8 mouse cellular contexts compared by ENCODE assay signal in genomic region chr13:108214081-108214484, GRCm38 (mm10). TPM values are rescaled to one million over a fixed set of nuclear protein-coding genes. Genes with fewer than 3 reads are reported as not detected.
DNase-seq lines count a peak whose midpoint lies in the region; ATAC-seq and TF ChIP-seq lines count a peak whose summit lies in the region.

Gene Elovl7 (plus strand): TSS chr13:108214404.

- H3K36me3 ChIP-seq in embryonic facial prominence, embryonic 13.5 days = no peaks in the 10 kb centered on the region
- H3K36me3 ChIP-seq in heart, embryonic 12.5 days = no peaks in the 10 kb centered on the region
- no peaks in the 10 kb centered on the region for H3K36me3 ChIP-seq in kidney, embryonic 16.5 days (ENCODE audit: insufficient read depth, low read length)
- no peaks in the 10 kb centered on the region for H3K36me3 ChIP-seq in liver, adult 2 months (ENCODE audit: control insufficient read depth, insufficient read depth, low read length)
- H3K36me3 ChIP-seq in stomach, embryonic 14.5 days (ENCODE audit: control insufficient read depth, insufficient read depth, low read length) = no peaks in the 10 kb centered on the region

- no peaks in the 10 kb centered on the region for H3K79me2 ChIP-seq in liver, adult 2 months (ENCODE audit: control insufficient read depth, insufficient read depth, low read length)

- H3K9ac ChIP-seq in embryonic facial prominence, embryonic 13.5 days = peak within 1 kb of the TSS; percentile 74
- H3K9ac ChIP-seq in heart, embryonic 12.5 days = peak within 1 kb of the TSS; percentile 67
- peak within 1 kb of the TSS; percentile 81 for H3K9ac ChIP-seq in kidney, embryonic 16.5 days (replicated peaks; ENCODE audit: low read length)
- peak within 1 kb of the TSS; percentile 69 for H3K9ac ChIP-seq in liver, adult 2 months (ENCODE audit: low read depth, low read length)
- peak within 1 kb of the TSS; percentile 69 for H3K9ac ChIP-seq in stomach, embryonic 14.5 days (replicated peaks; ENCODE audit: low read depth, low read length)

- ATAC-seq in embryonic facial prominence, embryonic 13.5 days (ENCODE audit: insufficient number of reproducible peaks, insufficient read depth, low FRiP score, low TSS enrichment, low read depth) = peak; percentile 88
- ATAC-seq in heart, embryonic 12.5 days (ENCODE audit: insufficient number of reproducible peaks, low FRiP score) = peak; percentile 87
- peak; percentile 97 for ATAC-seq in kidney, embryonic 16.5 days (ENCODE audit: low FRiP score, low TSS enrichment)
- peak; percentile 63 for ATAC-seq in monocyte, adult 5-6 weeks (replicated peaks; ENCODE audit: insufficient number of reproducible peaks, low FRiP score, low TSS enrichment, poor library complexity, severe bottlenecking)
- peak; percentile 95 for ATAC-seq in stomach, embryonic 14.5 days (ENCODE audit: insufficient number of reproducible peaks, insufficient read depth, low FRiP score, low read depth)

- no peaks in the 10 kb centered on the region for H3K9me3 ChIP-seq in embryonic facial prominence, embryonic 13.5 days
- no peaks in the 10 kb centered on the region for H3K9me3 ChIP-seq in heart, embryonic 12.5 days (replicated peaks)
- no peaks in the 10 kb centered on the region for H3K9me3 ChIP-seq in kidney, embryonic 16.5 days (ENCODE audit: low read length)
- no peaks in the 10 kb centered on the region for H3K9me3 ChIP-seq in stomach, embryonic 14.5 days (ENCODE audit: control insufficient read depth, low read depth, low read length)

- H3K4me2 ChIP-seq in embryonic facial prominence, embryonic 13.5 days = peak within 1 kb of the TSS; percentile 100
- peak within 1 kb of the TSS; percentile 94 for H3K4me2 ChIP-seq in heart, embryonic 12.5 days
- H3K4me2 ChIP-seq in kidney, embryonic 16.5 days (replicated peaks; ENCODE audit: low read depth, low read length) = peak within 1 kb of the TSS; percentile 98
- peak within 1 kb of the TSS; percentile 98 for H3K4me2 ChIP-seq in stomach, embryonic 14.5 days (replicated peaks; ENCODE audit: low read depth, low read length)

- no peak for TF ChIP-seq POLR2A in liver, adult 2 months (IDR thresholded peaks at IDR 0.05; ENCODE audit: extremely low read depth, insufficient read depth, low read length)

- H3K27me3 ChIP-seq in embryonic facial prominence, embryonic 13.5 days = peaks cover 49% of the 10 kb centered on the region
- peaks cover 76% of the 10 kb centered on the region for H3K27me3 ChIP-seq in heart, embryonic 12.5 days (replicated peaks)
- peaks cover 24% of the 10 kb centered on the region for H3K27me3 ChIP-seq in kidney, embryonic 16.5 days (ENCODE audit: insufficient read depth, low read length)
- peaks cover 6% of the 10 kb centered on the region for H3K27me3 ChIP-seq in liver, adult 2 months (ENCODE audit: control insufficient read depth, insufficient read depth, low read length)
- peaks cover 2% of the 10 kb centered on the region; the same call in 1 of the 2 replicates for H3K27me3 ChIP-seq in stomach, embryonic 14.5 days (ENCODE audit: control insufficient read depth, insufficient read depth, low read length)

- H3K27ac ChIP-seq in embryonic facial prominence, embryonic 13.5 days = no peak within 1 kb of the TSS
- no peak within 1 kb of the TSS for H3K27ac ChIP-seq in heart, embryonic 12.5 days (ENCODE audit: poor library complexity, severe bottlenecking)
- peak within 1 kb of the TSS; percentile 47; the same call in 1 of the 2 replicates for H3K27ac ChIP-seq in kidney, embryonic 16.5 days (ENCODE audit: low read length)
- H3K27ac ChIP-seq in liver, adult 2 months (replicated peaks; ENCODE audit: insufficient read depth, low read depth, low read length) = no peak within 1 kb of the TSS
- H3K27ac ChIP-seq in stomach, embryonic 14.5 days (ENCODE audit: low read length) = peak within 1 kb of the TSS; percentile 44; the same call in 1 of the 2 replicates

- peak within 1 kb of the TSS; percentile 69 for H3K4me3 ChIP-seq in embryonic facial prominence, embryonic 13.5 days
- peak within 1 kb of the TSS; percentile 60 for H3K4me3 ChIP-seq in heart, embryonic 12.5 days
- H3K4me3 ChIP-seq in kidney, embryonic 16.5 days (ENCODE audit: low read length) = peak within 1 kb of the TSS; percentile 80
- peak within 1 kb of the TSS; percentile 73 for H3K4me3 ChIP-seq in liver, adult 2 months (ENCODE audit: insufficient read depth, low read depth, low read length)
- peak within 1 kb of the TSS; percentile 65 for H3K4me3 ChIP-seq in stomach, embryonic 14.5 days (ENCODE audit: low read depth, low read length)

- peak; percentile 62 for DNase-seq in A20 (ENCODE audit: low read depth, low spot score)
- DNase-seq in adrenal gland, postnatal 4 days (ENCODE audit: low spot score in 2 of 2) = peak; percentile 26
- DNase-seq in liver, adult 2 months (ENCODE audit: extremely low read depth, low read depth, low spot score) = peak; percentile 15

- TF ChIP-seq CTCF in liver, adult 2 months (IDR thresholded peaks at IDR 0.05; ENCODE audit: low read depth, low read length) = peak; percentile 48

- peaks cover 12% of the 10 kb centered on the region for H3K4me1 ChIP-seq in embryonic facial prominence, embryonic 13.5 days
- H3K4me1 ChIP-seq in heart, embryonic 12.5 days (replicated peaks) = peaks cover 8% of the 10 kb centered on the region; the same call in 1 of the 2 replicates
- peaks cover 13% of the 10 kb centered on the region for H3K4me1 ChIP-seq in kidney, embryonic 16.5 days (ENCODE audit: insufficient read depth, low read length)
- H3K4me1 ChIP-seq in liver, adult 2 months (ENCODE audit: control insufficient read depth, insufficient read depth, low read length) = peaks cover 4% of the 10 kb centered on the region; the same call in 1 of the 2 replicates
- H3K4me1 ChIP-seq in stomach, embryonic 14.5 days (ENCODE audit: control insufficient read depth, insufficient read depth, low read length) = 0 out of 2 replicates have a peak, but pooled peaks cover 2% of the 10 kb centered on the region

- WGBS in embryonic facial prominence, embryonic 13.5 days = 1% methylated on average over 40 of the region's 40 CpGs
- under 1% methylated on average over 38 of the region's 40 CpGs for WGBS in heart, embryonic 12.5 days
- WGBS in kidney, embryonic 16.5 days = under 1% methylated on average over 32 of the region's 40 CpGs
- under 1% methylated on average over 40 of the region's 40 CpGs for WGBS in liver, adult 2 months
- 1% methylated on average over 23 of the region's 40 CpGs for WGBS in stomach, embryonic 14.5 days

RNA-seq across cellular contexts. Expression of gene Elovl7, which starts in this region (rescaled TPM):
- total RNA-seq in adrenal gland, postnatal 4 days (2021) = 1 to 10 TPM; 1.0 to 3.8 TPM
- polyA plus RNA-seq in embryonic facial prominence, embryonic 13.5 days (2015; fragmentation: Nextera tagmentation; extraction: Ambion mirVana) = 3.3 and 5.0 TPM in 2 replicates
- polyA plus RNA-seq in heart, embryonic 12.5 days (2016; fragmentation: Nextera tagmentation; extraction: Ambion mirVana) = 1.3 and 1.5 TPM in 2 replicates
- 20.5 and 22.0 TPM in 2 replicates for polyA plus RNA-seq in kidney, embryonic 16.5 days (2015; fragmentation: Nextera tagmentation; extraction: Ambion mirVana)
- 0.09 and 0.34 TPM in 2 replicates for total RNA-seq in liver, adult 2 months (2014; rRNA removed)
- polyA plus RNA-seq in liver, adult 2 months (2012; rRNA removed) = 0.05 and 0.07 TPM in 2 replicates
- total RNA-seq in monocyte, adult 5-6 weeks (2017) = 1.7 to 8.5 TPM (median 3.8 TPM) in 3 replicates
- 24.6 and 26.5 TPM in 2 replicates for polyA plus RNA-seq in stomach, embryonic 14.5 days (2014; fragmentation: Nextera tagmentation; extraction: Ambion mirVana)

Comparison
In these comparisons a context has a peak if more than half of its experiments do, and no peak if none do; other contexts are left out.
1. Peak in DNase-seq, H3K4me3 ChIP-seq and H3K9ac ChIP-seq in liver, adult 2 months; RNA of the gene not detected or under 1 TPM.
2. H3K27ac ChIP-seq: peak in kidney, embryonic 16.5 days (single experiment) and stomach, embryonic 14.5 days (single experiment); none in embryonic facial prominence, embryonic 13.5 days (single experiment), heart, embryonic 12.5 days (single experiment) and liver, adult 2 months (single experiment).
3. Peak in every context shown above with its lines, with median percentiles within 50 percentile points of each other: DNase-seq, ATAC-seq, H3K4me2 ChIP-seq, H3K4me3 ChIP-seq and H3K9ac ChIP-seq.